Mouse (Mus musculus) embryonic facial prominence, embryonic 15.5 days (tissue): ENCODE measurements around the gene BC107364. TPM values are rescaled to one million over a fixed set of nuclear protein-coding genes. Genes with fewer than 3 reads are reported as not detected.
A peak's percentile ranks its signal among the peaks of the same experiment; 100 is the strongest.
"Not testable (repeated sequence)": the region's sequence is repeated elsewhere in the genome, so short reads cannot be mapped to it uniquely, and the experiment has no call there.

ENCODE experiments used
- ATAC-seq: fragments of 200-750 bp; cut with Nextera tagmentation; 2 replicates; pipeline ENCODE4 v1.8.0; 2017; ENCODE audit warnings: low read depth, moderate TSS enrichment; ENCODE audit not compliant: insufficient number of reproducible peaks, low FRiP score, low TSS enrichment
- H3K27ac ChIP-seq: fragments of 300-500 bp; sonication (generic); replicated peaks from 2 replicates; pipeline ENCODE4 v1.5.1; 2015; ENCODE audit warnings: mild to moderate bottlenecking, inconsistent platforms
- H3K27me3 ChIP-seq: fragments of 300-500 bp; sonication (generic); 2 replicates; pipeline ENCODE4 v1.6.1; 2015; ENCODE audit warnings: inconsistent platforms
- H3K36me3 ChIP-seq: fragments of 300-500 bp; sonication (generic); 2 replicates; pipeline ENCODE4 v1.6.1; 2015; ENCODE audit warnings: mild to moderate bottlenecking, inconsistent platforms
- H3K4me1 ChIP-seq: fragments of 300-500 bp; sonication (generic); 2 replicates; pipeline ENCODE4 v1.6.1; 2015; ENCODE audit warnings: inconsistent platforms
- H3K4me2 ChIP-seq: fragments of 300-500 bp; sonication (generic); replicated peaks from 2 replicates; pipeline ENCODE4 v1.6.1; 2015; ENCODE audit warnings: mild to moderate bottlenecking, inconsistent platforms
- H3K4me3 ChIP-seq: fragments of 300-500 bp; sonication (generic); replicated peaks from 2 replicates; pipeline ENCODE4 v1.5.1; 2015; ENCODE audit warnings: mild to moderate bottlenecking, inconsistent platforms
- H3K9ac ChIP-seq: fragments of 300-500 bp; sonication (generic); 2 replicates; pipeline ENCODE4 v1.6.1; 2015; ENCODE audit warnings: inconsistent platforms
- H3K9me3 ChIP-seq: fragments of 300-500 bp; sonication (generic); replicated peaks from 2 replicates; pipeline ENCODE4 v1.6.1; 2016; ENCODE audit warnings: inconsistent platforms
- WGBS: fragments of 180-500 bp; shearing (Covaris S2); methylation state at CpG from one replicate; pipeline ENCODE4 v1.1.7; 2015; 5-methylcytosine and 5-hydroxymethylcytosine counted together
- polyA plus RNA-seq: library from polyadenylated mRNA; unstranded; fragments of >200 nt; fragmentation: Nextera tagmentation; extraction: Ambion mirVana; gene quantifications from 2 replicates; pipeline ENCODE4 v1.2.1, GENCODE M21; 2015

Gene BC107364
- polyA plus RNA-seq, 1 experiment from 2014 or later: 0.31 TPM

GRCm38 (mm10) chr3:96469626-96470025, 17.5 kb upstream of the BC107364 start:
- no peak overlapping the region for H3K27ac ChIP-seq
- no peak overlapping the region for H3K4me3 ChIP-seq
- no peak overlapping the region for H3K9ac ChIP-seq
- WGBS: 76% methylated on average over 3 of the region's 3 CpGs
- H3K4me1 ChIP-seq: peaks cover under 1% of the 10 kb centered on the region
- H3K36me3 ChIP-seq: no peaks in the 10 kb centered on the region
- no peaks in the 10 kb centered on the region for H3K9me3 ChIP-seq
- ATAC-seq: no peak
- peaks cover 41% of the 10 kb centered on the region for H3K27me3 ChIP-seq
- no peak overlapping the region for H3K4me2 ChIP-seq

GRCm38 (mm10) chr3:96468335-96468734, 16.2 kb upstream of the BC107364 start:
- H3K4me2 ChIP-seq, H3K9me3 ChIP-seq, H3K27ac ChIP-seq, ATAC-seq, H3K9ac ChIP-seq, H3K36me3 ChIP-seq, H3K4me3 ChIP-seq, H3K4me1 ChIP-seq: not testable (repeated sequence)
- WGBS: 87% methylated on average over 3 of the region's 3 CpGs
- H3K27me3 ChIP-seq: peaks cover 36% of the 10 kb centered on the region

GRCm38 (mm10) chr3:96467641-96468040, 15.5 kb upstream of the BC107364 start:
- Histone ChIP-seq H3K4me3 (no peak overlapping the region), H3K4me2 (no peak overlapping the region), H3K9ac (no peak overlapping the region), H3K27me3 (peaks cover 29% of the 10 kb centered on the region), H3K36me3 (no peaks in the 10 kb centered on the region), H3K4me1 (no peaks in the 10 kb centered on the region), H3K27ac (no peak overlapping the region), H3K9me3 (no peaks in the 10 kb centered on the region)
- ATAC-seq: no peak
- 80% methylated on average over 8 of the region's 8 CpGs for WGBS

GRCm38 (mm10) chr3:96463891-96464290, 11.8 kb upstream of the BC107364 start:
- no peaks in the 10 kb centered on the region for H3K9me3 ChIP-seq
- H3K36me3 ChIP-seq: no peaks in the 10 kb centered on the region
- H3K4me2 ChIP-seq: no peak overlapping the region
- ATAC-seq: no peak
- peaks cover 17% of the 10 kb centered on the region for H3K27me3 ChIP-seq
- no peak overlapping the region for H3K9ac ChIP-seq
- H3K4me1 ChIP-seq: no peaks in the 10 kb centered on the region
- H3K27ac ChIP-seq: no peak overlapping the region
- WGBS: 13% methylated on average over 25 of the region's 25 CpGs
- 0 out of 2 replicates have a peak overlapping the region, but pooled peaks have one; percentile 9 for H3K4me3 ChIP-seq

GRCm38 (mm10) chr3:96460568-96460870, 8.4 kb upstream of the BC107364 start:
- no CpG with 5 or more reads among the region's 19 CpGs for WGBS

GRCm38 (mm10) chr3:96459757-96460567, 7.9 kb upstream of the BC107364 start:
- H3K4me3 ChIP-seq, H3K27ac ChIP-seq, H3K4me2 ChIP-seq, H3K36me3 ChIP-seq, H3K9ac ChIP-seq, H3K4me1 ChIP-seq, H3K9me3 ChIP-seq: not testable (repeated sequence)
- peaks cover 14% of the 10 kb centered on the region for H3K27me3 ChIP-seq
- 0% methylated on average over 1 of the region's 58 CpGs for WGBS
- ATAC-seq: peak; percentile 61; the same call in 1 of the 2 replicates

More at GRCm38 (mm10) chr3:96460568-96460870, 8.4 kb upstream of the BC107364 start:
- not testable (repeated sequence) for H3K4me1 ChIP-seq, ATAC-seq, H3K4me2 ChIP-seq, H3K9ac ChIP-seq, H3K36me3 ChIP-seq, H3K9me3 ChIP-seq, H3K4me3 ChIP-seq, H3K27ac ChIP-seq
- peaks cover 12% of the 10 kb centered on the region for H3K27me3 ChIP-seq

- not testable (repeated sequence) for H3K9ac ChIP-seq, ATAC-seq, H3K27ac ChIP-seq, H3K4me2 ChIP-seq, H3K4me1 ChIP-seq, H3K4me3 ChIP-seq, H3K9me3 ChIP-seq, H3K36me3 ChIP-seq
- peaks cover 14% of the 10 kb centered on the region for H3K27me3 ChIP-seq
- WGBS: no CpG with 5 or more reads among the region's 48 CpGs
These were observed 6.9 kb upstream of the BC107364 start for GRCm38 (mm10) chr3:96458886-96459439.

GRCm38 (mm10) chr3:96458008-96458407, 5.9 kb upstream of the BC107364 start:
- peaks cover 12% of the 10 kb centered on the region for H3K27me3 ChIP-seq
- not testable (repeated sequence) for H3K9ac ChIP-seq, H3K27ac ChIP-seq, H3K36me3 ChIP-seq, H3K9me3 ChIP-seq, H3K4me3 ChIP-seq, H3K4me2 ChIP-seq, H3K4me1 ChIP-seq
- WGBS: no CpG with 5 or more reads among the region's 53 CpGs
- ATAC-seq: 0 out of 2 replicates have a peak, but pooled peaks have one; percentile 26

GRCm38 (mm10) chr3:96451181-96451737, 847 bp downstream of the BC107364 start:
- H3K4me2 ChIP-seq, H3K4me3 ChIP-seq, H3K9ac ChIP-seq, H3K4me1 ChIP-seq, H3K9me3 ChIP-seq, ATAC-seq, H3K27ac ChIP-seq, H3K36me3 ChIP-seq: not testable (repeated sequence)
- H3K27me3 ChIP-seq: peaks cover 15% of the 10 kb centered on the region
- no CpG with 5 or more reads among the region's 50 CpGs for WGBS

GRCm38 (mm10) chr3:96450586-96450896, 1.6 kb downstream of the BC107364 start:
- peaks cover 19% of the 10 kb centered on the region for H3K27me3 ChIP-seq
- not testable (repeated sequence) for H3K4me2 ChIP-seq, H3K27ac ChIP-seq, H3K36me3 ChIP-seq, ATAC-seq, H3K4me1 ChIP-seq, H3K4me3 ChIP-seq, H3K9me3 ChIP-seq, H3K9ac ChIP-seq
- WGBS: 0% methylated on average over 1 of the region's 10 CpGs

- peak; percentile 79 for ATAC-seq
- not testable (repeated sequence) for H3K4me2 ChIP-seq, H3K36me3 ChIP-seq, H3K9me3 ChIP-seq, H3K4me3 ChIP-seq, H3K4me1 ChIP-seq, H3K27ac ChIP-seq, H3K9ac ChIP-seq
- peaks cover 15% of the 10 kb centered on the region for H3K27me3 ChIP-seq
- whole genome bisulfite sequencing: no CpG with 5 or more reads among the region's 68 CpGs
These were observed 2.1 kb downstream of the BC107364 start for GRCm38 (mm10) chr3:96449762-96450585.
